Mouse (Mus musculus) cerebellum, postnatal 36 days (tissue): ENCODE measurements around the gene Ptpre.
"Not testable (repeated sequence)": the region's sequence is repeated elsewhere in the genome, so short reads cannot be mapped to it uniquely, and the experiment has no call there.

Experiments
- DNase-seq, 2 experiments: peaks; one replicate each; pipeline ENCODE4 v3.0.0; 2021 to 2022; ENCODE audit warnings: mixed read lengths in 2 of 2

Ptpre gene

DNA sequence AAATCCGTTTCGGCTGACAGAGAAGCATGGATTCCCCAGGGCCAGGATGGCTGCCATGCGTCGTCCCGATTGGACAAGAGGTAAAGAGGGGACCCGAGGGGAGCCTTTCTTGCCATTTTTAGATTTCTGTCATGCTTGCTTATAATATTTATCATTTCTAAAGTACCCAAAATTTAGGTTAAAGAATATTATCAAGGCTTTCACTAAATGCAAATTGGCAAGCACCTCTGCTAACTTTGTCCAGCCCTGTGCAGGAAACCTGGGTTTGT is 68.5 kb downstream of the Ptpre start:
- DNase-seq = no peak

DNA sequence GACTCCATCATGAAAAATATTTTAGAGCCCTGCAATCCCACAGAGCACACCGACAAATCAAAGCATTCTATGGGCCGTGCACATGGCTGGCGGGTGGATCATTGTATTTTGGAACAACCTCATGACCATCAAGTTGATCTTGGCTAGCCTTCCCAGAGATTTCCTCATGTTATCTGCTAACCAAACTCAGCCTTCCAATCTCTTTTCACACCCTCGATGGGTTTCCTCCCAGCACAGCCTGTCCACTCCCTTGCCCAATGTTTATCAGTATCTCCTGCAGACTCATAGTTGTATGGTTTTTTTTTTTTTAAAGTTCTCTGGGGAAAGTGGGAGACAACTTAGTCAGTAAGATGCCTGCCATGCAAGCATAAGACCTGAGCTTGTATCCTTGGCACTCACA is 70.9 kb downstream of the Ptpre start:
- DNase-seq = no peak

DNA sequence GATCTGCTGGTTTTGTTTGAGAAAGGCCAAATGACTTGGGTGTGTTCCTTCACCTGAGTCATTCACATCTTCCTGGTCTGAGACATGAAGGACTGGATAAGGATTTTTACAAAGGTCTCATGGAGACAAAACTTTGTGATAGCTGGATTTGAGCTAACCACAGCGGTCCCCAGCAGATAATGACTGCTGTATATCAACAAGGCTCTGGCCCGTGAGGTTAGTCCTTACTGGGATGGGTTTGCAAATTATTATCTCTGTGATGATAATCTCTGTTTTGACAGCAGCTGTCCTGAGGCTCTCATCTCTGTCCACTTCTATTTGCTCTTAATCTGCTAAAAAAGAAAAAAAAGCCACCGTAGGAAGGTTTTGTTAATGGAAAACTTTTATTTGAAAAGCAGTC is 71.7 kb downstream of the Ptpre start:
- no peak for DNase-seq

DNA sequence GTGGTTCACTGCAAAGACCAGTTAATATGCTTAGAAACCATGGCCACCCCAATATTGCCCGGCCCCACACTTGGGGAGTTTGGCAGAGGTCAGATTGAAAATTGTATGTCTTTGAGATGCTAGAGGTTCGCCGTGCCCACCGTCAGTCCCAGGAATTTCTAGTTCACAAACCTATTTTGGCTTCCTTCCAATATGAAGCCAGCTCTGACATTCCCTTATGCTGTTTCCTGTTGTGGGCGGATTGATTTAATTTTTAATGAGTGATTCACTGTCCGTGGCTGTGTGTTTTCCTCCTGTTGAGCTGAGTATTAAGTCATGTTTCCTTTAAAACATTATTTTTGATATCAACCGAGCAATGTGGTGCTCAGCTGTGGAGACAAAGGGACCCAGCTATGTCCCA is 72.4 kb downstream of the Ptpre start:
- DNase-seq = no peak

DNA sequence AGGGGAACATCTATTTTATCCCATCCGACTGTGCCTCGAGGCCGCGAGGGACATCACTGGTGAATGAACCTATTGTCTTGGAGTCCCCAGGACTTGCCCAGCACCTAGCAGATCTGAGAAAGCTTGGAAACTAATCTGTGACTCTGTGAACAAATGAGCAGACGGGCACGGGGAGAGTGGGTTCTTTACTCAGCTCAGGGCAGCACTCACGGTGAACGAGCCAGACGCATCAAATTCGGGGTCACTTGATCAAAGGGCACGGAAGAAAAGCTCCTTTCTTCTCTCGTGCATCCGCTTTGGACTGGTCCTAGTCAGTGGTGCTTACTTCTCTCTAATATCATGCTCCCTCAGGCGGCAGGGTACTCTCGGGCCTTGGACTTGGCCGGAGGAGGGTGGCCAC is 75.0 kb downstream of the Ptpre start:
- DNase-seq = no peak

DNA sequence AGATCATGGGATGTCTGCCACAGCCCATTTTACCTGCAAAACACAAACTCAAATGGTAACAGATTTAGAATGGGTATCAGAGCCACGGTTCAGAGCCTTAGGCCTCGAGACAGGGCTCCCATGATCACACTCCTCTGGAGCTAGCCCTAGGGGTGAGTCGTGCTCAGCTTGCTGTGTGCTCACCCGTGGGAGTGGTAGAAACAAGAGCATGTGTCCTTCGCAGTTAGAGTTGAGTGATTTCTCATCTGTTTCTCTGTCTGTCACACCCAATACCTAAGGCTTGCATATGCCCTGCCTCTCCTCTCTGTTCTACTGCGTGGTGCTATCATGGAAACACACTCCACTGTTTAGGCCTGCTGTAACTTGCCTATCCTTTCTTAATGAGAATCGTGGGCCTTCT is 75.5 kb downstream of the Ptpre start:
- DNase-seq = no peak

DNA sequence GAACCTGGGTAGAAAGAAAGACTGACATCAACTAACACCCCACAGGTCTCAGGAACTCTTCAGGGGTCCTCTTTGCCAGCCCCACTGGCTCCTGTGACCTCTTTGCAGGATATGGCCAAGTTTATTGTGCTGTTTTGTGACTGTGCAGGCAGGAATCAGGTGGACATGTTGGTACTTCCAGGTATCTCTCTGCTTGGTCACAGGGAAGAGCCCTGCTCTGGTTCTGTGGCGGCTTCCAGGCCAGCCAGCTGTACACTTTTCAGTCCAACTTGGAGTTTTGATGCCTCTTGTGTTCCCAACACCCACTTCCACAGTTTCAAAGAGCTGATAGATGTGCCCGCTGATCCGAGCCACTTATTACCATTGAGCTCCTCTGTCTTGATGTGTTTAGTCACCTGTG is 76.1 kb downstream of the Ptpre start:
- no peak for DNase-seq

DNA sequence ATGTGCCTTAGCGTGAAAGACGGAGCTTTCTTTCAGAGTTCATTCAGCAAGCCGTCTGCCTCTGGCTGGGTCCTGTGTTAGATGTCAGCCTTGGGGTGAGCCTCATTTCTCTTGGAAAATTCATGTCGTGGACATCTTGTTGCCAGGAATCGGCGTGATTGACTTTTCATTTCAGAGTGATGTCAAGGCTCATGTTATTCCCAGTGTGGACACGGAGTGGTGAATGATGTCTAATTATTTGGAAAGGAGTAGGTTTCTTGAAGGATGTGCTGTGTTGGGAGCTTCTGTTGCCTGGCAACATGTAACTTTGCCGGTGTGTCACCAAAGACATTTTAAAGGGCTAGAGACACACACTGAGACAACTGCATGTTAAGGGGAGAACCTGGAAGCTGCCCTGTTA is 77.6 kb downstream of the Ptpre start:
- no peak for DNase-seq

DNA sequence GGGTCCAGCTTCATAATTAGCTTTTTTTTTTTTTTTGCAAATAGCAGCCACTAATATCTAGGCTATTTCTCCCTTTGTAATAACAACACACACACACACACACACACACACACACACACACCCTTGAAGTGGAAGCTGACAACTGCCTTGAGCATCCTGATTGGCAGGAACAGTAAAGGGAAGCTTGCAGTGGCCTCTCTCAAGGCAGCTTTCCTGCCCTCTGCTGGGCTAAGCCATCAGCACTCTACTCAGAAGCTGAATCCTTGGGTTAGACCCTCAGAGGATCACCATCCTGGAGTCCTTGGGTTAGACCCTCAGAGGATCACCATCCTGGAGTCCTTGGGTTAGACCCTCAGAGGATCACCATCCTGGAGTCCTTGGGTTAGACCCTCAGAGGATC is 79.2 kb downstream of the Ptpre start:
- DNase-seq = not testable (repeated sequence)

DNA sequence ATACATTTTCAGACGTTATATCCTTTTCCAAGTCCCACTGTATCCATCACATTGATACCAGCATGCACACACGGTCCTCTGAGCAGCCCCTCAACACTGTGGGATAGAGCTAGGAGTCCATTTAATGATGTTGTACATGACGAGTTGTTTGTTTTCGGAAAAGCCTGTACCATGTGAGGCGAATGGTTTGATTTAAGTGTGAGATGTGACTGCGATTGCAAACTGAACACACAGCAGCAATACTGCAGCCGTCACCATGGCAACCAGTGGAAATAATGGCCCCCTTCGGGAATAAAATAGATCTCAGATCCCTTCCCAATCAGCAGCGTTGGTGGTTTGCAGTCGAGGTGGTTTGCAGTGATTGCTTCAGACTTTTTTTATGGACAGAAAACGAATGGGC is 80.5 kb downstream of the Ptpre start:
- DNase-seq = no peak

DNA sequence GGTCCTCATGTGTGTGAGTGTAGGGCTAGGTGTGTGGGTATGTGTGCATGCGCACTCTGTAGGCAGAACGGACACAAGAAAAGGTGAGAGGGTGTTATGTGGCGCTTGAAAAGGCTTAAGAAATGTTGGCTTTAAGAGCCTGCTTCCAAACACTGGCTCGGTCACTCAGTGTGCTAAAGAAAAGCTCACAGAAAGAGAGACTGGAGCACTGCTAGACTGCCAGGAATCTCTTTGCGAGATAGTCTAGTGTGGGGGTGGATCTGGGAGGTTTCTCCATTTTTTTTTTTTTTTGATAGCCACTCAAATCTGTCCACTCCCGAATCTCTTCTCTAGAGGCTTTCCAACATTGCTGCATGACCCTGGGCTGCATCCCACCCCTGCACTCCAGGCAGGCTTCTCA is 84.4 kb downstream of the Ptpre start:
- DNase-seq = no peak

DNA sequence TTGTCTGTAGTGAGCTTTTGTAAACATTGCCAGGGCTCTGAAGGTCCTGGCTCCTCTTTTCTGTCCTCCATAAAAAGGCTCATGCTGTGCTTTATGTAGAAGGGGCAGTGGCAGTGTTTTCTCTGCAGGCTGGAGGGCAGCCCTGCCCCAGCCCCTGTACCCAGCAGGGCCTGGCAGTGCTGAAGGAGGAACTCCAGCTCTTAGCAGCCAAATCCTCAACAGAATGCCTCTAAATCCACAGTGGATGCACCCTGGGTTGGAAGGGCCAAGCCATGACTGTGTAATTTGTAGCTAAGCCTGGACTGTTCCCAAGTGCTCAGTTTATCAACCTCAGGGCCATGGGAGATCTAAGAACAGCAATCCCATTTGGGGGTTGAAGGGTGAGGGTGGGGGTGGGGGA is 85.0 kb downstream of the Ptpre start:
- DNase-seq = peak; percentile 36 to 40

DNA sequence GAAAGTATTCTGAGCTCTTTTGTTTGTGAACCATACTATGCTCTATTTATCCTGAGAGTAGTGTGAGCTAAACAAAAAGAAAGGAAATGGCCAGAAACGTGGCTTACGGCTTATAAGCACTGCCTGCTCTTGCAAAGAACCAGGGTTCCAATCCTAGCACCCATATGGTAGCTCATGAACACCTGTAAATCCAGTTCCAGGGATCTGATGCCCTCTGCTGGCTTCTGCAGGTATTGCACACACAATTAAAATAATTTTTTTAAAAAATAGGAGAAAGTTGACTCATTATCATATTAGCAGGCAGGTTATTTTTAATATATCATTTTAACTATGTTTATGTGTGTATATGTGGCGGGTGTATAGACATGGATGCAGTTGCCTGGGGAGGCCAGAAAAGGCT is 87.6 kb downstream of the Ptpre start:
- no peak for DNase-seq

DNA sequence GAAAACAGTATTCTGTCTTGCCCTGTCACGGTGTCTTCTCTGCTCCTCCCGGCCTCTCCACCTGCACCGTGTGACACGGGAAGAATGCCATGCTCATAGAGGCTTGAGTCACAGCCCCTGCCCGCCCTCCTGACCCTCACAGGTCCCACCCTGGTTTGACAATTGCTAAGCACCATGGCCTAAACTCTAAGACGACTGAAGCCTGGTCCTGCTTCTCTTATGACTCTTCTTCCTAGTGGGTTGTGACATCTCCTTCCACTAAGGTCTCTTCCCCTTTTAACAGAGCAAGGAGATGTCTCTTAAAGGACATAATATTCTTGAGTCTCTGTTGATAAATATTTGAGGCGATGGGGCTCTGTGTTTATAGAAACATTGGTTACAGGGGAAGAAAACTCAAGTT is 91.1 kb downstream of the Ptpre start:
- no peak for DNase-seq

DNA sequence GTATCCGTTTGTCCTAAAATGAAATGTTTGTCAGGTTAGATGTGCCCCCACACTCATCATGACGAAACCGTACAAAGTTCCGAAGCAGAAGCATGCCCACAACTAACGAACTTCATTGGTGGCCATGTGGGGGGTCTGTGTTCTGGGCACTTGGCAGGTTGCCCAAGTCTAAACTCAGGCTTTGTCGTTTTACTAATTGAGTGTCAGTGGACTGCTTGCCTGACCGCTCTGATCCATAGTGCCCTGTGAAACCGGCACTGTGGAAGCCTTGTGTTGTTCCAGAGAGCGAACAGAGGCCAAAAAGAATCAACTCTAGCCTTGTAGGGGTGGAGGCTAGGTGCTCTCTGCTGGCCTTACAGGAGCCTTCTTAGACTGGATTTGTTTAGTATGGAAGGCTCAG is 91.7 kb downstream of the Ptpre start:
- DNase-seq = no peak

DNA sequence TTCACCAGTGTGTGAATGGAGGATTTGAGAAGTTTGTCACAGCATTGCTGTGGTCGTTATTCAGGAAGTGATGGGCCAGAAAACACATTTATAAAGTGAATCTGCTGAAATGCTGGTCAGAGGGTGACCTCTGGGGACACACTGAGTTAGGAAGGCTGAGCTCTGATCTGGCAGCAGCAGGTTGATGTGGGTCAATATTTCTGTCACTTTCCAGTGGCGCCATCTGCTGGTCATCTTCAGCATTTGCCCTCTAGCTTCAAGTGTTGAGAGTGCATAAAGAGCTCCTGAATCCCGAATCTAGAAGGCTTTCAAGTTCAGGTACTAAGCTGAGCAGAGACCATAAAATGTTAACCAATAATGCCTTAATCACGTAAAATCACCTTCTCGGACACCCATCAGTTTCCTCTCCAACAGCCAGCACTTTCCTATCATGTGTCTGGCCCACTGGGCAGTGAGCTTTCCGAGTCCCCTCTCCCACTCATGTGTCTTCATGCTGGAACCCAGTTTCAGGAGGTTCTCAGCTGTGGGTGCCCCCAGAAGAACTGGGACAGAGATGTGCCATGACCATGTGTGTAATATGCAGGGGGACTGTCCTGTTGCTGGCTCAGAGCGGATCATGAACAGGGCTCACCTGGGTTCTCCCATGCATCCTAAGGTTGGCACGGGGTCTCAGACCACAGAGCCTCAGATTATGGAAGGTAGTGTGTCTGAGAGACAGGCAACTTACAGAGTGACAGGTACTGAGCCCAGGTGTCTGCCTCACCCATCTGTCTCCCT is 94.7 kb downstream of the Ptpre start:
- DNase-seq = peak; percentile 83 to 89

DNA sequence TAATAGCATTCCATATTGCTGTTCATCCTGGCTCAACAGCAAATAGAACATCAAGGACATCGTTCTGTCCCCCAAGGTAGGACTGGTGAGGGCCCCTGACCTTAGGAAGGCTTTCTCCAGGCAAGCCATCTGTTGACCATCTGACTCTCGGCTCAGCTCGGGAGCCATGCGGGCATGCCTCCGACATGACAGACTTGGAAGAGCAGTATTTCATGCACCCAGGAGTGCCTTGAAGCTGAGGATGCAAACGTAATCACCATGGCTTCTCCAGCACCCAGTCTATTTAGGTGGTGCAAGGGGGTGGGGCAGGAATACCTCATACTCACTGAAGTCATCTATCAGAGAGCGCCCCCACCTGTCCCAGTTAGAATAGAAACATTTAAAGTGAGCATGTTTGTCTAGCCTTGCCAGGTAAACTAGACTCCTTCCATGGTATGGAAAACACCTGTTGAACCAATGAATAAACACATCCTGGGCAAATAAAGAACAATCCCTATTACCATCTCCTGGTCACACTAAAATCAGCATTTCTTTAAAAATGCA is 95.5 kb downstream of the Ptpre start:
- peak; percentile 21 to 25 for DNase-seq

DNA sequence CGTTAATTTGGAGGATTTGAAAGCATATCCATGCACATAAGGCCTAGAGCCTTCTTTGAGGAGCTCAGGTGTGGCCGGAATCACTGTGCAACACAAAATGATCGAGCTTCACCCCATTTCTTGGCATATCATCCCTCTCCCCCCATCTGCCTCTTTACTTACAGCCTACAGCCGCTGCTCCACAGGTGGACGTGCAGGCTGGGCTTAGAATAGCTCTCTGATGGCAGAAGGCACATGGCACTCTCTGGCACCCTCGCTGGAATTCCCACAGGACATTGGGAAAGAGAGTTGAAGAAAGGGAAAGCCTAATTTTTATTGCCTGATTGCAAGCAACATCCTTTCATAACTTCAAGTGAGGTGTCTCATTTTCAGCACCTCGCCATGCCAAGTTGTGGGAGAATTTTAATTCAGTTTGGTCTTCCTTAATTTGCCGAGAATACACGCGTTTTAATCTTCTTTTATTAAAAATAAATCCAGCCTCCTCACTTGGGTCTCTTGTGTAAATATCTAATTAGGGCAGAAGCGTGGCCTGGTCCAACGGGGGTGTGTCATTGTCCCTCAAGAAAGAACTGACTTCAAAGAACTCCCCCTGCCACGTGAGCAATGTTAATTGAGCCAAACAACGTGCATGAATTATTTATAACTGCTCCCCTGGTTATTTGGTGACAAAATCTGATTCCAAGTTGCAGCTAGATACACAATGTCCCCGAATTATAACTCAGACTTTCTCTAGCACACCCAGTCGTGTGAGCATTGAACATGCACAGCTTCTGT is 97.8 kb downstream of the Ptpre start:
- peak; percentile 57 to 62 for DNase-seq

DNA sequence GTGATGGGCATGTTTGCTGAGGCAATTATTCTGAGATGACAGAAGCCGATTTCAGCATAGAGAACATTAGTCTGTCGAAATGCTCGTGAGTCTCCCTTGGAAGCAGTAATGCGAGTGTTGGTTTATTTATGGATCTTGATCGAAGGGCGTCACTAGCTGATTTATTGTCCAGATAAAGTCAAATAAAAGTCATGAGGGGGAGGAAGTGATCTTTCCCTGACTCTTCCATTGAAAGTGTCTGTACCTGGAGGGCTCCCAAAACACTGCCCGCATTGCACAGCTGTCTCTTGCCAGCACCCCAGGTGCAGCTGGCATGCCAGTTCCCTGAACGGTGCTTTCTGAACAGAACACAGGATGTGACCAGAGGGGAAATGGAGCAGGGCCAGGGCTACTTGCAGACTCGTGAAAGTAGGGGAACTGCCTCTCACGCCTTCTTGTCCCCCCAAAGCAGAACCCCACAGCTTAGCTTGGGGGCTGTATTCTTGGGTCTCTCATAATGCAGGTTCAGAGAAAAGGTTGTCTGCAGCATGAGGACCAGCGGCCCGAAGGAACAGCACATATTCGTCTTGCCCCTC is 100.2 kb downstream of the Ptpre start:
- no peak for DNase-seq

DNA sequence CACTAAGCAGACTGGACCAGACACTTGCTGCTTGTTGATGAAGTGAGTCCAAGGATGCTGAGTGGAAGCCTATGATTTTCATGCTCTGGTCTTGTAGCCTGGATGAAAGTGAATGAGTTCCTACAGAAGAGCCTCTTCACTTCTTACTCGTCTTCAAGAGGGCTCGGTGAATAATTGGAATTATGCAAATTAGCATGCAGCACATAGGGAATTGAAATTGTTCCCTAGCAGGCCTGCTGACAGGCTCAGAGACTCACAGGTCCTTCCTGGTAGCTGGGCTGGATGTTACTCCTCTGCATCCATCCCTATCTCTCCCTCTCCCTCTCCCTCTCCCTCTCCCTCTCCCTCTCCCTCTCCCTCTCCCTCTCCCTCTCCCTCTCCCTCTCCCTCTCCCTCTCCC is 102.1 kb downstream of the Ptpre start:
- no peak for DNase-seq

DNA sequence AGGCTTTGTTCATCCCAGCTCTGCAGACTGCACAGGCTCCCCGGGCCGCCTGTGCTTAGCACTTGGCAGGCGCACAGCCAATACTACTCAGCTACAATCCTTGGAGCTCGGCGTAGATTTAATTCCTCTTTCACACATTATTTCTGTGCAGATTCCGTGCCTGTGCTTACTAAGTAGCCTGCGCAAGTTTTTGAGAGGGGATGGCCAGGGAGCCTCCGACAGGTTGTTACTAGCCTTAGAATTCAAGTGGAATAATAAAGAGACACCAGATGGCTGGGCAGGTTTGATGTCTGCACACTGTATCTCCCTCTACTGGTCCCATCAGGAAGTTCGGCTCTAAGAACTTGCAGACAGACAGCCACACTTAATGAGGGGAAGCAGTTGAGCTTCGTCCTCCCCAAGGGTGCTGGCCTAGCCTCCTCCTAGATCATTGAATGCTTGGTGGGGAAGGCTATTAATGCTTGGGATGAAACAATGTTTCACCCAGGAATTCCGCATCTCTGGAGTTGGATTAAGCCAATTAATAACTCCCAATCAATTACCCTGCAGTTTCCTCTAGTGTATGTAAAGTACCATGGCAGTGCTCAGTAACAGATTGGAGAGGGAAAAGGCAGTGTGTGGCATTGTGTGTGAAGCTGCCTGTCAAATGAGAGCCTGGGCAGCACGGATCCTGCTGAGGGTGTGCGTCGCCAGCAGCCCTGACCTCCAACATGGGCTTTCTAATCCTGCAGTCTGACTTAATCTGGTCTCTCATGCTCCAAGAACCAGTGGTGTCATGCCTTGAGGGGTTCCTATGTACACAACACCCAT is 104.6 kb downstream of the Ptpre start:
- peak; percentile 51 to 77 for DNase-seq

DNA sequence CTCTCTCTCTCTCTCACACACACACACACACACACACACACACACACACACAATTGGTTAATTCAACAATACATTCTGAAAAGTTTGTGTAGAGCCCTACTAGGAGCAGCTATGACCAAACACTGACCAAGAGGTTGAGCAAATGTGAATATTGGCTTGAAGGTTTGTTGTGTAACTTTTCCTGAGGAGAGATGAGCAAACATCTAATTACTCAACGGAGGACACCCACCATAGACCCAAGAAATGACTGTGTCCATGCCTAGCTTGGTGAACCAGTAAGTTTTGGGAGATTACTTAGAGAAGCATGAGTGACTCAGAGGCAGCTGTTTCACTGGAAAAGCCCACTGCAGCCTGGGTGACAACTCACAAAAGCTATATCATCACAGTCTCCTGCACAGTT is 107.2 kb downstream of the Ptpre start:
- DNase-seq = no peak

DNA sequence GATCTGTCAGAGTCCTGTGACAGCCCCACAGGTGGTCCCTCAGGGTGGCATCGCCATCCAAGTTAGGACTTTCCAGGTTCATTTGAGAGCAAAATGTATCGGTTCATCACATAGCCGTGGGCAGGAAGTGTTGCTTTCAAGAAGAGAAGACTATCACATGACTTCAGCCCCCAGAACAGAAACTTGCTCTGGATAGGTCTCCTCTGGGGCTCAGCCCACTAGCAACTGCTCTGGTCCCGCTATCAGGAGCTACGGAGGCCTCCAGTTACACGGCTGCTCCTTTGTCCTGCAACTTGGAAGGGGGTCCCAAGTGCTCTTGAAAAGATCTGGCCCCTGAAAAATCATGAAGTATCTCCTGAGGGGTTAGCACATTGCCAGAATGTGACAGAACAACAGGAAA is 109.7 kb downstream of the Ptpre start:
- no peak for DNase-seq
